Mouse (Mus musculus) gastrocnemius, postnatal 10 days (tissue): Measurements from ENCODE around the gene Ppp1r16b. TPM values are rescaled to one million over a fixed set of nuclear protein-coding genes. Genes with fewer than 3 reads are reported as not detected.
"Not testable (repeated sequence)": the region's sequence is repeated elsewhere in the genome, so short reads cannot be mapped to it uniquely, and the experiment has no call there.

ENCODE experiments used
- DNase-seq: peaks from one replicate; pipeline ENCODE4 v3.0.0; 2021; ENCODE audit warnings: mixed read lengths
- total RNA-seq, 2 experiments: library from RNA; stranded (reverse); gene quantifications; 2 replicates each; pipeline ENCODE4 v1.2.3; 2021

Gene Ppp1r16b
- total RNA-seq, 2 experiments from 2014 or later = 8.3 to 9.0 TPM

DNA sequence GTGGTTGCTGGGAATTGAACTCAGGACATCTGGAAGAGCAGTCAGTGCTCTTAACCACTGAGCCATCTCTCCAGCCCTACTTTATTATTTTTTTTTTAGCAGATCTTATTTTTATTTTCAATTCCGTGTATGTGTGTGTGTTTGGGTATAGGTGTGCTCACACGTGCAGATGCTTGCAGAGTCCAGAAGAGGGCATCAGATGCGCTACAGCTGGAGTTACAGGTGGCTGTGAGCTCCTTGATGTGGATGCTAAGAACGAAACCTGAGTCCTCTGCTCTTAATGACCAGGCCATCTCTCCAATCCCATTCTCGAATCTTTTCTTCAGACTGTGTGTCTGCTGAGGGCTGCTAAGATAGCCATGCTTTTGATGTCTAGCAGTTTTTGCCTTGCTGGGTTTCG, 61.1 kb downstream of the Ppp1r16b start:
- no peak for DNase-seq

DNA sequence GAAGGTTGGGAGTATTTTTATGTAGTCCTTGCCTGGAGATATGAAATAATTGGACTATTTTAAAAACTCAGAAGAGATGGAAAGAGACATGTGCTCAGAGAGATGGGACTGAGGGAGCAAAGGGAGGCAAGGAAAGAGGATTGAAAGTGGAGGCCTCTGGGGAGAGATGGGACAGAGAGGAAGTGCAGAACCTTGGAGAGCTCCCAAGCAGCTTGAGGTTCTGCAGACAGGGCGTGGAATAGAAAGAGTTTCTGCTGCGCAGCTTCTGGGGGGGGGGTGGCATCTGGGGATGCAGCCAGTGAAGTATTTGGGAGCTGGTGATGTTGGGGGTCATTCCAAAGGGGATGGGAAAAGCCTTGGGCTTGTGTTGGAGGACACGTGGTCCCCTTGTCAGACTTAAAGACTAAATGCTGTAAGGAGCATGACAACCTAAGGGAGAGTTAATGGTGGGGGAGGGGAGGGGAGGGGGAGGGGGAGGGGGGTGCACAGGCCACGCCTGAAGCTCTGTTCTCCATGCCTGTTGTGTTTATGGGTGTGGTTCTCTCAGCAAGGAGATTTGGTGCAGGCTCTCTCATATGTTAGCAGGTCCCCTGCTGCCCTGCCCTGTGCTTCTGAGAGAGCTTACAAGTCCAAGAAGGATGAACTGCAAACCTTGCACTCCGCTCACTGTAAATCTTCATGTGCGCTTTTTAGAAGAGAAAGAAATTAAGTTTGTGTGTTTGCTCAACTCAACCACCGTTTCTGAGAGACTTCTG, 63.0 kb downstream of the Ppp1r16b start:
- DNase-seq = no peak

DNA sequence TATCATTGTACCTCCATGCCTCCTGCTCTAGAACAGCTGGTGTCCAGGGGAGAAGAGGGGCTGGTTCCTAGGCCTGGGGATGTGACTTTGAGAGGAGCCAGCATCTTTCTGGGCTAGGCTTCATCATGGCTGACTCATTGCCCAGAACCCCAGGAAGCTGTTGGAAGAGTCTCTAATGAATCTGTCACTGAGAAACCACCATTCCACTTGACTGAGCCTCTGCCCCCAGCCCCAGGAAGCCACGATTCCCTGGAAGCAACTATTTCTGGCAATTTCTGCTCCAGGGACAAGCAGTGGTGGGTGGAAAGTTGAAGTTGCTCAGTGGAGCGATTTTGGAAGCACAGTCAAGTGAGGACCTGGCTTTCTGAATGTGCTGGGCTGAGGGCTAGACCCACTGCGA, 65.7 kb downstream of the Ppp1r16b start:
- no peak for DNase-seq

GRCm38 (mm10) chr2:158732521-158732920, 67.3 kb downstream of the Ppp1r16b start:
- no peak for DNase-seq

DNA sequence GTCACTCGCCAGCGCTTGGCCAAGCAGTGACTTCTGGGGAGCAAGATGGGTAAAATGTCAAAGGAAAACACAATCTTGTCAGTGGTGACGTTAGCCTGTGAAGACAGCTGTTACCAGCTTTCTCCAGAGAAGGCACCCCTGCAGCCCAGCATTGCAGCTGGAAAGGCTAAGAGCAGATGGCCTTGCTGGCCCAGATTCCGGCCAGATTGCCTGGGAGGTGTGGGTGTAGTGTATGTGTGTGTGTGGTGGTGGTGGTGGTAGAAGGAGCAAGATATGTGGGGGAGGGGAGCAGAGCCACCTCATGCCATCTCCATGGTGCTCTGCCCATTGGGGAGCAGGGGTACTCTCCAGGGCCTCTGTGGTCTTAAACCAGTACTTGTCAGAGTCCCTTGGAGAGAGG, 67.9 kb downstream of the Ppp1r16b start:
- DNase-seq = no peak

DNA sequence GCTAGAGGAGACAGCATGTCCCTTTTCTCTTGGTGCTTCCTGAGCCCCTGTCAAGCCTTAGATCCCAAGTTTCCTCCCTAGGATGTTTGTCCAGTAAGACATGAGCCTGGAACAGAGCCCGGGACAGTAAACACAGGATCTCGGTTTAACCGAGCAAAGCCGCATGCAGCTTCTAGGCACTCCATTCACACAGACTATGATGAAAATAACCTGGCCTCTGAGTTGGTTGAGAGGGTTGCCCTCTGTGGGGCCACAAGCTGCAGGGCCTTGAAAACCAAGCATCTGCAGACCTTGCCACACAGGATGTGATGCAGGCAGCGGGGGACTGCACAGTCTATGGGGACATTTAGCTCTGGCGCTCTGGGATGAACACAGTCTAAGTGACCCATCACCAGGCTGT, 68.7 kb downstream of the Ppp1r16b start:
- no peak for DNase-seq

GRCm38 (mm10) chr2:158734500-158735152, 69.4 kb downstream of the Ppp1r16b start:
- DNase-seq = peak; percentile 40

- no peak for DNase-seq
These were observed 70.1 kb downstream of the Ppp1r16b start for GRCm38 (mm10) chr2:158735340-158735739.

GRCm38 (mm10) chr2:158736247-158736646, 71.0 kb downstream of the Ppp1r16b start:
- DNase-seq = not testable (repeated sequence)

- no peak for DNase-seq
These were observed 73.4 kb downstream of the Ppp1r16b start for GRCm38 (mm10) chr2:158738591-158738990.

GRCm38 (mm10) chr2:158739113-158739512, 73.9 kb downstream of the Ppp1r16b start:
- DNase-seq = no peak

DNA sequence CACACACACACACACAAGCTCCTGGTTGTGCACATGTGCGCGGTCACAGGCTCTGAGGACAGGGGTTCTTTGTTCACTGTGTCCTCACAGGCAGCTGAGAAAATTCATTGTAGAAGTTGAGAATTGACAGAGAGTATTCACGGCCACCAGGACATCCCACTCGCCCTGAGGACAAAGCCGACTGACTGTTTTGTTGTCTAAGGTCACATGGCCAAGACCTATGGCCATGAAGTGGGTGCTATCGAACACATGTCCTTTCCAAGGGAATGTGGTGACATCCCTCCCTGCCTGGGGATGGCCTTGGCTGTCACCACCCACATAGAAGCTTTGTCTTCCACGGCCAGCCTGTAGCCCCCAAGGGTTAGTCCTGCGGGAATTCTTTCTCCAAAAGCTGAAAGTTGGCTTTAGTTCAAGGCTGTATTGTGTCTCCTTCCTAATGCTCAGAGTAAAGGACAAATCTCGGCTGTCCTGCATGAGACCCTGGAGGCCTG, 75.9 kb downstream of the Ppp1r16b start:
- DNase-seq = no peak

DNA sequence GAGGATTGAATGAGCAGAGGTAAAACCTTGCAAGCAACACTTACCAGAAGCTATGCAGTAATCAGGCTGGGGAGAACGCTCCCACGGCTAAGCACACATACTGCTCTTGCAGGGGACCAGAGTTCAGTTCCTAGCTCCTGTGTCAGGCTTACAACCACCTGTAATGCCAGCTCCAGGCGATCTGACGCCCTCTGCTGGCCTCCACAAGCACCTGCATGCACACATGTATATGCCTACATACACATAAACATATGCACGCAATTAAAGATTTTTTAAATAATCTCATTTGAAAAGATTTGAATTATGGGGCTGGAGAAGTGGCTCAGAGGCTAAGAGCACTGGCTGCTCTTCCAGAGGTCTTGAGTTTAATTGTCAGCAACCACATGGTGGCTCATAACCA, 77.2 kb downstream of the Ppp1r16b start:
- no peak for DNase-seq

GRCm38 (mm10) chr2:158743518-158744141, 78.4 kb downstream of the Ppp1r16b start:
- no peak for DNase-seq

GRCm38 (mm10) chr2:158745049-158745482, 79.9 kb downstream of the Ppp1r16b start:
- no peak for DNase-seq

DNA sequence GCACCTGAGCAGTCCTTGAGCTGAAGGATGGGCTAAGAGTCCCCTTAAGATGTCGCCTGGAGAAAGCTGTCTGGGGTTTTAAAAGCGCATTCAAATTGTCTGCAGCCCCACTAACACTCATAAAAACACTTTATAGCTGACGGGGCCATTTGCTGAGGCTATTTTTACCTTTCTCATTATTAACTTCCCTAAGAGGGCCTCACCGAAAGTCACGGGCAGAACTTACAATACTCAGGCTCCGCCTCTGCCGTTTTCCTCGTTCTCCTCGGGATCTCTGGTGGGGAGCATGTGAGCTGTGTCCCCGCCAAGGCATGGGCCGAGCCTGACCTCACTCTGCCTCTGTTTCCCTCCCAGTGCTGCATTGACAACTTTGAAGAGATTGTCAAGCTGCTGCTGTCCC, 81.0 kb downstream of the Ppp1r16b start:
- no peak for DNase-seq

DNA sequence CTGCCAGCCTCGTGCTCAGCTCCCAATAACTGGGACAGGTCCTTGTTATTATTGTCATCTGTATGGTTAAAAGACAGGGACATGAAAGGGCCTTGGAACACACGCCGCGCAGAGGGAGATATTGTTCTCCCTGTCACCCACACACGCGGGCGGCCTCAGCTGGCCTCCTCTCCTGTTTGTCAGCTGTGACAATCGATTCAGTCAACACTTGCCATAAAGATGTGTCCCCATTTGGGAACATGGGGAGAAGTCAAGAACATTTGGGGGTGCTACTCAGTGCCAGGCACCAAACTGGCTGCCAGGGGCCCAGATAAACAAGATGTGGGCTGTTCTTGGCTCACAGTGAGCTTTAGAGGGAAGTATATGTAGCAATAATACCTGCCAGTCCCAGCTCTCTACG, 84.2 kb downstream of the Ppp1r16b start:
- DNase-seq = no peak

GRCm38 (mm10) chr2:158760231-158760630, 95.0 kb downstream of the Ppp1r16b start:
- no peak for DNase-seq

- no peak for DNase-seq
These were observed 97.1 kb downstream of the Ppp1r16b start for GRCm38 (mm10) chr2:158762339-158762738.

DNA sequence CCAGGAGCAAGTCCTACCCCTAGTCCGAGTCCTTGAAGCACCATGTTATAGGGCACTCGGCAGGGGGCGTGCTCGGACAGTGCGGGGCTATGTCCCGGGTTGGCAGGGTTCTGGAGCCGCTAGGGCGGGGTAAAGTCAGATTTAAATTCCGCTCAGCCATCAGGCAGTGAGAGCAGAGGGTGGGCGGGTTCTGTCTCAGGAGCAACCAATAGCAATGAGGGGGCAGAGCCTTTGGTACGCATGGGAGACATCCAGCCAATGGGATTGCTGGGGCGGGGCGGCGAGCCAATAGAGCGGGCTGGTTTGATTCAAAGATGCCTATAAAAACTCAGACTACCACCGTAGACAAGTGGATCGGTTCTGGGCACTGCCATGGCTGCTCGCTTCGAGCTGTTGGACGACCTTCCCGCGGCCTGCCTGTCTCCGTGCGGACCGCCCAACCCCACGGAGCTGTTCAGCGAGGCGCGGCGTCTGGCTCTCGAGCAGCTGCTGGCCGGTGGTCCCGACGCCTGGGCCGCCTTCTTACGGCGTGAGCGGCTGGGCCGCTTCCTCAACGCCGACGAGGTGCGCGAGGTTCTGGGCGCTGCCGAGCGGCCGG, 102.6 kb downstream of the Ppp1r16b start, which contains the start of gene Fam83d:
TSS of gene Fam83d (plus strand) at position 352 of the 598 bp plus-strand sequence.
- DNase-seq = peak; percentile 97

GRCm38 (mm10) chr2:158768350-158768749, 103.2 kb downstream of the Ppp1r16b start:
- DNase-seq = peak; percentile 39

DNA sequence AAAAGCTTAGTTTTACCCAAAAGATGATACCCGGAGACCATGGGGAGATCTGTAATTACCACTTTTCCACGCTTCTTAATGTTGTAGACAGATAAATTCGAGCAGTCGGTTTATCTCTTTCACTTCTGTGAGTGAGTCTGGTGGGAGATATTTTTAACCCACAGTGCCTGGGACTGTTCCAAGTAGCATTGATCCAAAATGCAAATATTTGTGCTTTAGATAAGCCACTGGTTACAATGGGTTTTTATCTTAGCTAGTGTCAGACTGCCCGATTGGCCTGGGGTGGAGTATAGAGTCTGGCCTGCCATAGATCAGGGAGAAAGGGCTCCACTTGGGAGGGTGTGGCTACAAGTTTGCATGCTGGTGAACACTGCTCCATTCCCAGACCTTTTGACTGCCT, 103.6 kb downstream of the Ppp1r16b start:
- DNase-seq = no peak
